Mouse (Mus musculus): Measurements from ENCODE around the gene Iqschfp.

DNA sequence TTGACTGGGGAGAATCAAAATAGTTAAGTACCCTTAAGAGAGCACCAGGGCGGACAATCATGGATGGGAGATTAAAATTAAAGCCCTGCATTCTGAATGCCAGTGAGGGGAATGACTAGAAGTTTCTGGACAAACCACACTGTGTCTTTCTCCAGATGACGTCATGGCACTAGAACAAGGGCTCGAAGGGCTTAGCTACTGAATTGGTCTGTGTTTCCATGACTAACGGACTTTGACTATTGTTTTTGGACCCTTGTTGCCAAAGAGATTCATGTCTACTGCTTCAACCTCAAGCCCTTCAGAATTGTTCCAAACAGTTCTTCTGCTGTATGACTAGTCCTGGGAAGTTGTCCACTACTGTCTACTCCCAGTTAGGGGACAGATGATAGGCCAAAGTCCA is 639.9 kb downstream of the Iqschfp start:
- no peak for TF ChIP-seq CTCF (IDR thresholded peaks at IDR 0.05; ENCODE audit: low read depth)
- no peak for TF ChIP-seq EP300 (IDR thresholded peaks at IDR 0.05; ENCODE audit: low read depth)
